Mouse (Mus musculus) layer of hippocampus, adult 8-10 months (tissue): ENCODE results near the gene Sept11. TPM values are rescaled to one million over a fixed set of nuclear protein-coding genes. Genes with fewer than 3 reads are reported as not detected.

ENCODE experiments used
- DNase-seq, 2 experiments: peaks; one replicate each; pipeline ENCODE4 v3.0.0; 2022; ENCODE audit warnings: low spot score in 2 of 2
- total RNA-seq, 4 experiments: library from RNA; stranded (reverse); gene quantifications; 2 replicates each; pipeline ENCODE4 v1.2.4; 2022

Gene Sept11
- total RNA-seq, 4 experiments from 2014 or later = 105 to 119 (median 113) TPM

GRCm38 (mm10) chr5:93126222-93126929 lies 33.1 kb downstream of the Sept11 start:
- no peak for DNase-seq

DNA sequence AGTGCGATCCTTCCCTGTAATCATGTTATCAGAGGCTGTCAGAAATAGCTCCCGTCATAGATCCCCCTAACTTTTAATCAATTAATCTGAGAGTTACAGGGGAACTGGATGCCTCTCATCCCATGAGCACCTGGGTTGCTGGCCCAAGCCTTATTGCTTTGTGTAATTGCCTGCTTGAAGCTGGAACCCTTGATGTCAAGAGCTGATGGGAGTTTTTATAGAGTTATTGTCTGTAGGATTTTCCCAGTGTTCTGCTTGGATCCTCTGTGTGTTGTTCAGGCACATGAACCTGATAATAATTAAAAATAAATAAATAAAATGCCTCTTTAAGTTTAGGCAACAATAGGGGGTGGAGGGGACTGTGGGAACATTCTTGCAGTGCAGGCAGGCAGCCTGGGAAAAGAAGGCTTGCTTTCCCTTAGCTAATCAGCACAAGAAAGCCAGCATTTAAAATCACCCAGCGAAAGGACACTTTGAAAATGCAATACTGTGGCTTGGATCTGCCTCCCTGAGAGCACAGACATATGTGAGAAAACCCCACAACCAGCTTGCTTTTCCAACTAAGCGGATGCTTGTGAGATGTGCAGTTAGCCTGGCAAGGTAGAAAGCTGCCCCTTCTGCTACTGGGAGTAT lies 33.8 kb downstream of the Sept11 start:
- DNase-seq = no peak

GRCm38 (mm10) chr5:93127722-93128121 lies 34.5 kb downstream of the Sept11 start:
- no peak for DNase-seq

DNA sequence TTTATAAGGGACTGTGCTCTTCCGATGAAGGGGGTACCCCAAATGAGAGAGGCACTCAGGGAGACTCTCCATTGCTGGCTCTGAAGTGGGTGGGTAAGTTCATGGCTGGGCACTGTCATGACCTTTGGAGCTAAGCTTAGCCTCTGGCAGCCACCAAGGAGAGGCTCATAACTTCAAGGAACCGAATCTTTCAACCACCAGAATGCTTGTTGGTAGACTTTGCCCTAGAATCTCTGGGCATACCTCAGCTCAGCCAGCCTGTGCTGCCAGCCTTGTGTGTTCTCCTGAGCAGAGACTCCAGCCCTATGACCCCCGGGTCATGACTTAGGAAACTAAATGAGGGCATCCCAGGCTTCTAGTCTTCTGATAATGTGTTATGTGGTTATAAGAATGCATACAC lies 35.5 kb downstream of the Sept11 start:
- DNase-seq = no peak

GRCm38 (mm10) chr5:93129953-93130352 lies 36.7 kb downstream of the Sept11 start:
- DNase-seq = no peak

GRCm38 (mm10) chr5:93131401-93131800 lies 38.2 kb downstream of the Sept11 start:
- DNase-seq = no peak

- peak in 1 of 2 experiments; percentile 49 for DNase-seq
Observed at GRCm38 (mm10) chr5:93133445-93134244, 40.4 kb downstream of the Sept11 start.

DNA sequence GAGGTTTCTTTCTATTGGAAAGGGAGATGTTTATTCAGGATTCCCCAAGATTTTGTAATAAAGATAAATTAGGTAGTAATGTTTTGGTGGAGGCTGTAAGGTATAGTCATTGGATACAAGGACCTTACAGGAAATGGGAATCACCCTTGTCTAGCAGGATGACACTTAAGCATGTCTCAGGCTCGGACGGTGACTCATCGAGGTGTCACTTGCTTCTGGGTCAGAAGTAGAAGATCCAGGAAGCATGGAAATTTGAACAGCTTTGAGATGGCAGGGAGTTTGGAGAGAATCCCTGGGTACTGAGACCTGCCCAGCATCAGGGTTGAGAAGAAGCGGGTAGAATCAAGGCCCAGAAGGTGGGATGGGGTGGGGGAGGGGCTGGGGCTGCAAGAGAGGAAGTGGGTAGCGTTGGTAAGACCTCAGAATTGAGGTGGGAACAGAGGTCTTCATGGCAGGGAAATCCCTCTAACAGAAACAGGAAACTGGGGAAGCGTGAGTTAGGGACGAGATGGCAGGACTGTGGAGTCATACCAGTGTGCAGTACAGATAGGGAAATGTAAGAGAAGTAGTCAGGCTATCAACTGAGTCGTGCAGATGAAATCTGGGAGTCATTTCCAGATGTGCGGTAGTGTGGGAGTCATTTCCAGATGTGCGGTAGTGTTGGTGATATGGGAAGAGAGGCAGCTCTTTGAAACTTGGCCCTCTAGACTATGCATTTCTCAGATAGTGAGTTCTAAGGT lies 42.3 kb downstream of the Sept11 start:
- no peak for DNase-seq

DNA sequence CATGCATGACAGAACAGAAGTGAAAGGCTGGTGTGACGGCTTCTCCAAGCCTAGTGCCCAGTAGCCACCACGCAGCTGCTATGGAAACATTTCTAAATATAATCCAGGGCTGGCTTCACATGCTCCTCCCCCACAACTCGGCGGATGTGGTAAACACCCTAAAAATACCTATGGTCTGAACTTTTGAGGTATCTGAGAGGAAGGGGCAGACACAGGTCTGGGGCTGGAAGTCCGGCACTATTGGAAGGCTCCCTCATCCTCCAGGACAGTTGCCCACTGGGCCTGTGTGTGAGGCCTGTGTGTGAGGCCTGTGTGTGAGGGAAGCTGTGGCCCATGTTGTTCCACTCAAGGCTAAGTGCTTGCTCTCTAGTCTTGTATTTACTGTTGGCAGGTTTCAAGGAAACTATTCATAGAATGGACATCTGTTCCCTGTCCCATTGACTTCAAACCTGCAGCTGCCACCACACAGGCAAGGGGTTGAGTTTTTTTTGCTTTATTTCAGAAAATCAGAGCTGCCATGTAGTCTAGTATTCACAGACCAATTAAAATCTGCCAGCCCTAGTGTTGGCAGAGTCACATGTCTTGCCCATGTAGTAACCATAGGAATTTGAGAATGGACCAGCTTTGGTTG lies 43.8 kb downstream of the Sept11 start:
- DNase-seq = no peak

DNA sequence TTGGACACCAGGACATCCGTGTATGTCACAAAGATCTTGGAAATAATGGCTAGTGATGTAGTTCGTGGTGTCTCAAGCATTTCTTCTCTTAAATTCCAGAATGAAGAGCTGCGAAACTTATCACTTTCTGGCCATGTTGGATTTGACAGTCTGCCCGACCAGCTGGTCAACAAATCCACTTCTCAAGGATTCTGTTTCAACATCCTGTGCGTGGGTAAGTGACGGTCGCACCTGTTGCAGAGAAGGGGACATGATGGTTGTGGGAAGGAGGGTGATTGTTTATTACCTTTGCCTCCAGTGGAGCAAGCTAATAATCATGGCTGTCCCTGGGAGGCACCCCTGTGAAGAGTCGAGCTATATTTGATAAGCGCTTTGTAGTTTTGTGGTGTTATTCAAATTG lies 46.1 kb downstream of the Sept11 start:
- DNase-seq = no peak

DNA sequence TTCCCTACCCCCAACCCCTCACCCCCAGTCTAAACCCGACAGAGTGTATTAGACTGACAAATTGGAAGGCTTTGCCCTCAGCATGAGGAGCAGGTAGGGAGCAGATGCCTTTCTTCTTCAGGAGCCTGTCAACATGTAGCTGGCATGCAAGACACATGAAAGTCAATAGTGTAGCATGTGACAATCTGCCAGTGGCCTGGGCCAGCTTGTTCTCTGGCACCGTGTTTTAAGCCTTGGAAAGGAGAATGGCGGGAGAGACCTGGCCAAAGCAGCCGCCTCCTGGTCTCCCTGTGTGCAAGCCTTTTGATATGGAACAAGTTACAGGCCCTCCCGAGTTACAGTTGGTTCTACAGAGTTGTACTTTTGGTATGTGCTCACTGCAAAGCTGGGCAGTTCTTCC lies 47.5 kb downstream of the Sept11 start:
- DNase-seq = no peak

DNA sequence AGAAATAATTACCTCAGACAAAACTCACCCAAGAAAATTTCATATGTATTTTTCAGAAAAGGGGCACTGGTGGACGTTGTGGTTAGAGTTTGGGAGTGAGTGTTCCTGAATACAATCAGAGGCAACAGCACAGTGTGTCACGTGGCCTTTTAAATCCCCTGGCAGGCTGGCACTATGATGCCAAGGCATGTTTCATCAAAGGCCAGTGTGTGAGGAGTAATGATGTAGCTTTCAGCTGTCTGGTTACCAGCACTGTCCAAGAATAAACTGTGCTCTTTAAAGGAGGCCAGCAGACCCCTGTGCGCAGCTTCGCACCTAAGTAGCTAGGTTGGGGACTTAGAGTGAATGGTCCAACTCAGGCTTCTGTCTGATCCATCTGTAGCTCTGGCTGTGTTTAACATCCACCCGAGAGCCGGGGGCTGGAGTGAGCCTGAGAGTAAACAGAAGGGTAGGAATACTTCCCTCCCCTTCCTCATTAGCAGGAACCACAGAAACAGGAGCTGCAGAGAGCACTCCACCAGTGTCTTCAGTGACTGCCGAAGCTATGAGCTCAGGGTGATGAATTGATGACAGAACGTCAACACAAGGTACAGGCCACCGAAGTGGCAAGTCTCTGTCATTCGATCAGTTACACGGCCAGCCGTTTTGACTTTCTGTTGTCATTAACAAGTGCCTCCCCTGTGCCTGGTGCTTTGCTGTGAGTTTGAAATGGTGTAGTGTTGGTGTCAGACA lies 50.3 kb downstream of the Sept11 start:
- DNase-seq = no peak

DNA sequence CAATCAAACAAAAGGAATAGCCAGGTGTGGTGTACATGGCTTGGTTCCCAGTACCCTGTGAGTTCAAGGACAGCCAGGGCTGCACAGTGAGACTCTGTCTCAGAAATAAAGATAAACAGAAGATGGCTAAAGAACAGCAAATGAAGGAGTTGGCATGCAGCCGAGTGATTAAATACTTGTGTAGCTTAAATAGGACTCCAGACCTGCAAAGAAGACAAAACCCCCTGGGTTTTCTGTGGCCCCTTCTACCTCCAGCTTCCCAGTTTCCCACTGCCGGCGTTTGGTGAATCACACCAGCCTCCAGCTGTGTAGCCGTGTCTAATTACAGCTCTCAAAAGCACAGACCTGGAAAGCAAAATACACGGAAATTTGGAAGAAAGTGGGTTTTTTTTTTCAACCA lies 51.6 kb downstream of the Sept11 start:
- no peak for DNase-seq

DNA sequence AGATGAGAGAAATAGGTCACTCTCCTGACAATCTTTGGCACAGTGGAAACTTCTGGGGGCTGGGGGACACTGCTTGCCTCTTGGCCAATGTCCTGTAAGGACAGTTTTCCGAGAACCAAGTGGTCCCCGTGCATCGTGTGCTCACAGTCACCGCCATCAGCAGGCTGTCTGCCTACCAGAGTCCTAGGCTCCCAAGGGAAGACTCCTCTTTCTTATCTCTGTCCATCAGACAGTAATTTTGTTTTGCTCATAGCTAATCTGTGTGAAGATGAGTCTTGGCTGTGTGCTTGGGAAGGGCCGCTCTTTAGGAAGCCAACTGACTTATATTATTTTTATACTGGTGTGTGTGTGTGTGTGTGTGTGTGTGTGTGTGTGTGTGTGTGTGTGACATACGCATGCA lies 52.3 kb downstream of the Sept11 start:
- no peak for DNase-seq

GRCm38 (mm10) chr5:93149969-93150777 lies 56.9 kb downstream of the Sept11 start:
- no peak for DNase-seq

- no peak for DNase-seq
Observed at GRCm38 (mm10) chr5:93151985-93152384, 58.7 kb downstream of the Sept11 start.

- no peak for DNase-seq
Observed at GRCm38 (mm10) chr5:93152451-93152850, 59.2 kb downstream of the Sept11 start.

GRCm38 (mm10) chr5:93154401-93154800 lies 61.2 kb downstream of the Sept11 start:
- DNase-seq = no peak

- DNase-seq = peak in 1 of 2 experiments; percentile 56
Observed at GRCm38 (mm10) chr5:93163541-93163940, 70.3 kb downstream of the Sept11 start.
